Mouse (Mus musculus): ENCODE data around the gene Rtl9. TPM values are rescaled to one million over a fixed set of nuclear protein-coding genes. Genes with fewer than 3 reads are reported as not detected.

The Rtl9 gene
- polyA plus RNA-seq, 1 experiment from 2014 or later, result 0.26 TPM

Other genes with a start within 250 kb of the Rtl9 start
- gene Ammecr1, start 132.9 kb upstream of the Rtl9 start, polyA plus RNA-seq (2014; fragmentation: Nextera tagmentation; extraction: Ambion mirVana), result 10.7 and 11.5 TPM in 2 replicates

Data from midbrain, embryonic 11.5 days (tissue).